Mouse (Mus musculus) heart, postnatal 0 days (tissue): ENCODE data around the gene Nfix. TPM values are rescaled to one million over a fixed set of nuclear protein-coding genes. Genes with fewer than 3 reads are reported as not detected.
A peak's percentile ranks its signal among the peaks of the same experiment; 100 is the strongest.

ENCODE experiments used
- ATAC-seq: fragments of 200-750 bp; cut with Nextera tagmentation; 2 replicates; pipeline ENCODE4 v1.8.0; 2017; ENCODE audit warnings: low read depth, moderate number of reproducible peaks, moderate library complexity; ENCODE audit not compliant: insufficient read depth
- DNase-seq: peaks from one replicate; pipeline ENCODE4 v3.0.0-alpha.2; 2016; ENCODE audit warnings: low spot score
- H3K27ac ChIP-seq: fragments of 300-500 bp; sonication (generic); 2 replicates; pipeline ENCODE4 v1.5.1; 2014; ENCODE audit warnings: low read depth, mild to moderate bottlenecking
- H3K27me3 ChIP-seq: fragments of 300-500 bp; sonication (generic); 2 replicates; pipeline ENCODE4 v1.6.1; 2014; ENCODE audit warnings: low read length, mixed read lengths; ENCODE audit not compliant: control insufficient read depth, insufficient read depth
- H3K36me3 ChIP-seq: fragments of 300-500 bp; sonication (generic); replicated peaks from 2 replicates; pipeline ENCODE4 v1.6.1; 2014; ENCODE audit warnings: low read length, mixed read lengths; ENCODE audit not compliant: control insufficient read depth, insufficient read depth
- H3K4me1 ChIP-seq: fragments of 300-500 bp; sonication (generic); 2 replicates; pipeline ENCODE4 v1.6.1; 2014; ENCODE audit warnings: antibody characterized with exemption; ENCODE audit not compliant: control insufficient read depth, insufficient read depth
- H3K4me2 ChIP-seq: fragments of 300-500 bp; sonication (generic); 2 replicates; pipeline ENCODE4 v1.6.1; 2014; ENCODE audit warnings: low read depth, mild to moderate bottlenecking, low read length, moderate library complexity
- H3K4me3 ChIP-seq: fragments of 300-500 bp; sonication (generic); 2 replicates; pipeline ENCODE4 v1.5.1; 2014; ENCODE audit warnings: low read depth, low read length
- H3K9ac ChIP-seq: fragments of 300-500 bp; sonication (generic); replicated peaks from 2 replicates; pipeline ENCODE4 v1.6.1; 2014; ENCODE audit warnings: low read depth, low read length, mixed read lengths
- H3K9me3 ChIP-seq: fragments of 300-500 bp; sonication (generic); replicated peaks from 2 replicates; pipeline ENCODE4 v1.6.1; 2016; ENCODE audit warnings: low read length; ENCODE audit not compliant: control insufficient read depth
- CTCF ChIP-seq: IDR thresholded peaks from 2 replicates; pipeline ENCODE4 v1.5.1; 2016; ENCODE audit warnings: antibody characterized with exemption, control low read depth, low read depth
- EP300 ChIP-seq: IDR thresholded peaks from 2 replicates; pipeline ENCODE4 v1.6.1; 2016; ENCODE audit warnings: antibody characterized with exemption, low read depth
- WGBS: fragments of 180-500 bp; shearing (Covaris S2); extraction: QIAGEN DNeasy Blood & Tissue Kit; methylation state at CpG from one replicate; pipeline ENCODE4 v1.1.7; 2014; 5-methylcytosine and 5-hydroxymethylcytosine counted together
- polyA plus RNA-seq: library from polyadenylated mRNA; unstranded; fragments of >200 nt; fragmentation: Nextera tagmentation; extraction: Ambion mirVana; gene quantifications from 2 replicates; pipeline ENCODE4 v1.2.1, GENCODE M21; 2015
- total RNA-seq: library from RNA; depleted of rRNA; stranded (reverse); fragments of >200 nt; gene quantifications from 2 replicates; pipeline ENCODE4 v1.2.3, GENCODE M21; 2014; ENCODE audit warnings: low replicate concordance

Nfix gene
- total and polyA plus RNA-seq, 2 experiments from 2014 or later: 18.2 to 41.9 TPM

DNA sequence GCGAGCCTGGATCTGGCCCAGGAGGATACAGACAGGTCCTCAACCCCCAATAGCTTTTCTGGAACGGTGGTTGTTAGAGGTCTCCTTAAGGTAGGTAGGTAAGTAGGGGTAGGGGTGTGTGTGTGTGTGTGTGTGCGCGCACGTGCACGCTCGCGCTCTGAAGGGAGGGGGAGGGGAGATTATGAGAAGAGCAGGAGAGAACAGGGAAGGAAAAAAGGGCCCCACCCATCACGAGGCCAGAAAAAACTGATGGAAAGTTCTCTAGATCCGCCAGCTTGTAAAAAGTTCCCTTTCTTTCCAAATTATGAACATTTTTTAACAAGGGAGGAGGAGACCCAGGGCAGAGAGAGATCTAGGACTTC lies 57.1 kb downstream of the Nfix start:
- no peaks in the 10 kb centered on the region for H3K36me3 ChIP-seq
- TF ChIP-seq EP300: no peak
- TF ChIP-seq CTCF: no peak
- no peaks in the 10 kb centered on the region for H3K27me3 ChIP-seq
- DNase-seq: no peak
- ATAC-seq: peak; percentile 7; the same call in 1 of the 2 replicates
- peaks cover 57% of the 10 kb centered on the region for H3K4me1 ChIP-seq
- H3K9me3 ChIP-seq: no peaks in the 10 kb centered on the region
- peak overlapping the region; percentile 43 for H3K4me2 ChIP-seq
- H3K27ac ChIP-seq: peak overlapping the region; percentile 72
- 0 out of 2 replicates have a peak overlapping the region, but pooled peaks have one; percentile 13 for H3K4me3 ChIP-seq
- WGBS: 19% methylated on average over 10 of the region's 10 CpGs
- H3K9ac ChIP-seq: no peak overlapping the region

DNA sequence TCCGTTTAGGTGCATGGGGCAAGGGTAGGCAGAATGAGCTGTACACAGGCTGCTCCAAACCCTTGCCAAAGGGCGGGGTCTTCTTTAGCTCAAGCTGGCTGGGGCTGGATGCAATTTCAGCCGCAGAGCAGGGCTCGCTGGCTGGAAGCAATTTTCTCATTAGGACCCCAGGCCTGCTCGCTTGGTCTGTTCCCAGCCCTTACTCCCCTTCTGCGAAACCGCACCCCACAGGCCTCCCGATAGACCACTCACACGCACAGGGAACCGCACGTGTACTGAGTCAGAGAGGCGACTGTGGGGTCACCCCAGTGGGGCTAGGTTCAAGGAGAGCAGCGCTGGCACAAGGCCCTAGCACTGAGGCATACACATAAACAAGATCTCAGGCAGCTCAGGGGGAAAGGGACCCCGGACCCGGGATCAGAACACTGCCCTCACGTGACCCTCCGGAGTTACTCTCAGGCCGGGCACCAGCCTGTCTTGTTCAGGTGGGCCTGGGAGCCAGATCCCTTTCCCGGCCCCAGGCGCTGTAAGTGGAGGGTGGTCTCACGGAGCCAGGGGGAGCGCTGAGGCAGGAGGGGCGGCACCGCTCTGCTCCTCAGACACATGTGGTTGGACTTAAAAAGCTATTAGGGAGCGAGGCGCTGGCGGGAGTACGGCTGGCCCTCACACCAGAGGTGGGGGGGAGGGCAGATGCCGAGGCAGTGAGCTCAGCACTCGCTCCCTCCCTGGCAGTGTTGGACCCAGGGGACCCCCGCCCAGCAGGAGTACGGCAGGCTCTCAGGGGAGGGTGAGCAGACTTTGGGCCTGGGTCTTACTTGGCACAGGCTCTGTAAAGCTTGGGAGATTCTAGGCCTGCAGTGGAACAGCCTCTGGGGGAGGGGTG lies 57.7 kb downstream of the Nfix start:
- Histone ChIP-seq H3K9ac (no peak overlapping the region; the same call in 1 of the 2 replicates), H3K4me1 (peaks cover 63% of the 10 kb centered on the region), H3K4me3 (0 out of 2 replicates have a peak overlapping the region, but pooled peaks have one; percentile 13), H3K4me2 (peak overlapping the region; percentile 43), H3K36me3 (no peaks in the 10 kb centered on the region), H3K27ac (peak overlapping the region; percentile 72), H3K27me3 (no peaks in the 10 kb centered on the region), H3K9me3 (no peaks in the 10 kb centered on the region)
- TF ChIP-seq EP300 (no peak), CTCF (no peak)
- 29% methylated on average over 32 of the region's 32 CpGs for WGBS
- DNase-seq (no peak), ATAC-seq (peak; percentile 62)

DNA sequence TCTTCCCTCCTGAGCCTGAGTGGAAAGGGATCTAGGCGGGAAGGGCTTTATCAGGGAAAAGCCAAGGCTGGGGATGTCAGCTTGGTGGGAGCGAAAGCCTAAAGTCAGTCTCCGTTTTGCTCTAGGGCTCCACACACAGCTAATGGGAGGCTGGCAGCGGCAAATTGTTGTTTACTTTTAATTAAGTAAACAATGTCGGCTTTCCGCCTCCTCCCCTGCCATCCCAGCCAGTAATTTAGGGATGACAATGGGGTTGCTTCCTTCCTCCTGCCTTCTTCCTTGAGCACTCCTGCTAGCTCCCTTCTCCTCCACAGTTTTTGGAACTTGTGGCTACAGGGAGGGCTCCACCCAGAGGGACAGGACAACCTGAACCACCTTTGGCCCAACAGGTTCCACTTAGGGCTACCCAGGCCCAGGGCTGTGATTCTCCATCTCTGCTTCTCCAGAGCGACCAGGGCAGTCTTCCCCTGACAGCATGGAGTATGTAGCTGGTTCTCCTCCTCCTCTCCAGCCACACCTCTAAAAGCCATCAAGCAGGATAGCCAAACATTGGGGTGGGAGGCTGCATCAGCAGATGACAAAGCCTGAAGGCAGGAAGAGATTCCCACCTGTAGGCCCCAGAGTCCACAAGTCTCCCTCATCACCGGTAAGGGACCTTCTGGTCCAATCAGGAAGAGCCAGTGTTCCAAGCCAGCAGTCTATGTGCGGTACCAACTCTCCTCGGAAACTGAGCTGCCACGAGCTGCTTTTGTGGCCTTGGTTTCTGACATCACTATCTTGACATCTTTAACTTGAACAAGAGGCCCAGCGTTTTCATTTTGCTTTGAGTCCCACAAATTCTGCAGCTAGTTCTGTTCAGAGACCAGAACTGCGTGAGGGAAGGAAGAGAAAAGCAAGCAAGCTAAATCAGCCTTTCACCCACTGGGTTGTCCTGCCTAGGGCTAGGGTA lies 59.0 kb downstream of the Nfix start:
- Histone ChIP-seq H3K36me3 (no peaks in the 10 kb centered on the region), H3K4me3 (no peak overlapping the region), H3K9me3 (no peaks in the 10 kb centered on the region), H3K9ac (no peak overlapping the region), H3K4me2 (no peak overlapping the region), H3K27ac (peak overlapping the region; percentile 72), H3K27me3 (no peaks in the 10 kb centered on the region), H3K4me1 (peaks cover 69% of the 10 kb centered on the region)
- no peak for ATAC-seq
- 70% methylated on average over 13 of the region's 13 CpGs for WGBS
- no peak for DNase-seq
- TF ChIP-seq EP300 (no peak), CTCF (no peak)

DNA sequence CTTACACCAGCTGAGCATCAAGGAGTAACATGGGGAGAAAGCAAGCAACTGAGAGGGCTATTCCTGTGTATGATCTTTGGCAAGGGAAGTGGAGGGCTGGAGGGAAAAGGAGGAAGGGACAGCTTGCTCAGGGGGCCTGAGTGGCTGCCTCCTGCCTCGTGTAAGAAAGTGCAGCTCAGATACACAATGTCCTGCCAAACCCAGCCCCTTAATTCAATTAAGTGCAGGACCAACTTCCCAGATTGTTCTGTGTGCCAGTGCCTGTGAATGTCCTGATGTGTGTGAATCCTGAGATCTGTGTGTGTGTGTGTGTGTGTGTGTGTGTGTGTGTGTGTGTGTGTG lies 60.8 kb downstream of the Nfix start:
- Histone ChIP-seq H3K36me3 (no peaks in the 10 kb centered on the region), H3K27me3 (no peaks in the 10 kb centered on the region), H3K4me2 (no peak overlapping the region), H3K27ac (no peak overlapping the region), H3K9me3 (no peaks in the 10 kb centered on the region), H3K4me3 (no peak overlapping the region), H3K4me1 (peaks cover 72% of the 10 kb centered on the region), H3K9ac (no peak overlapping the region)
- ATAC-seq (no peak), DNase-seq (no peak)
- TF ChIP-seq EP300 (no peak), CTCF (no peak)
- WGBS: 18% methylated on average over 1 of the region's 1 CpGs

DNA sequence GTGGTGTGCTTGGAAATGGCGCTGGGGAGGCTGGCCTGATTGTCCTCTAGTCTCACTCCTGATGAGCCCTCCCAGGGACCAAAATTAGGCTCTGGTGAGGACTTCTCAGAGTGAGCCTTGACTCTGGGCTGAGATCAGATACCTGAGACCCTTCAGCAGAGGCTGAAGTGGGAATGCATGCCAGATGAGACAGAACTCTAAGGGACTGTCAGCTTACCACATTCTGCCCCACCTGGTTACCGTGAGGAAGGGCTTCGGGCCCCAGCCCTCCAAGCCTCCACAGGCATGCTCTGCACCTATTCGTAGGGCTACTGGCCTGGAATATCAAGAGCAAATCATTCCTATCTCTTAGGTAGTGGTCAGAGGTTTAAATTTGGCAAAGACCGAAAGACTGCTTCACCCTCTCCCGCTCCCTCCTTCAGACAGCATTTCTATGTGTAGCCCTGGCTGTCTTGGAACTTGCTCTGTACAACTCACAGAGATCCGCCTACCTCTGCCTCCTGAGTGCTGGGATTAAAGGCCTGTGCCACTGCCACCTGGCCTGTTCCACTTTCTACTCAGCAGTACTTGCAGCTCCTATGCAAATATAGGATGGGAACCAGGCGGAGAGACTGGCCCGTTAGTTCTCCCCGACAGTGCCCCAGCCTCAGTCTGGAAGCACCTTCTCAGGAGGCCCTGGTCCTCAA lies 61.3 kb downstream of the Nfix start:
- WGBS: 80% methylated on average over 10 of the region's 10 CpGs
- TF ChIP-seq CTCF (no peak), EP300 (no peak)
- no peak for DNase-seq
- Histone ChIP-seq H3K27ac (no peak overlapping the region), H3K9me3 (no peaks in the 10 kb centered on the region), H3K9ac (no peak overlapping the region), H3K36me3 (no peaks in the 10 kb centered on the region), H3K27me3 (no peaks in the 10 kb centered on the region), H3K4me1 (peaks cover 68% of the 10 kb centered on the region), H3K4me3 (no peak overlapping the region), H3K4me2 (no peak overlapping the region)
- no peak for ATAC-seq
